Mouse (Mus musculus) MEL (cell line): ENCODE results near the gene Tsku. TPM values are rescaled to one million over a fixed set of nuclear protein-coding genes. Genes with fewer than 3 reads are reported as not detected.

Experiments
- DNase-seq: peaks from one replicate; pipeline ENCODE4 v3.0.0; 2011; ENCODE audit warnings: low read depth, low spot score
- H3K27ac ChIP-seq: 2 replicates; pipeline ENCODE4 v1.5.1; 2012; ENCODE audit warnings: low read depth, mild to moderate bottlenecking, control low read depth, low read length, moderate library complexity; ENCODE audit not compliant: control insufficient read depth
- H3K27me3 ChIP-seq, 2 experiments: fragments of 150-350 bp in 1 of 2; sonication (generic) in 1 of 2; 2 replicates each; pipeline ENCODE4 v1.6.1; 2012; ENCODE audit warnings: low read length in 2 of 2, mild to moderate bottlenecking in 2 of 2, improper control_type of control experiment in 1 of 2, moderate library complexity in 1 of 2; ENCODE audit not compliant: insufficient read depth in 2 of 2, control insufficient read depth in 1 of 2
- H3K36me3 ChIP-seq, 2 experiments: 2 replicates each; pipeline ENCODE4 v1.6.1; 2012 to 2014; ENCODE audit warnings: low read length in 2 of 2, improper control_type of control experiment in 1 of 2, inconsistent platforms in 1 of 2, mild to moderate bottlenecking in 1 of 2; ENCODE audit not compliant: insufficient read depth in 2 of 2, control insufficient read depth in 1 of 2
- H3K4me1 ChIP-seq, 2 experiments: fragments of 150-350 bp in 1 of 2; sonication (generic) in 1 of 2; 2 replicates each; pipeline ENCODE4 v1.6.1; 2012; ENCODE audit warnings: low read length in 2 of 2, improper control_type of control experiment in 1 of 2, mild to moderate bottlenecking in 1 of 2; ENCODE audit not compliant: insufficient read depth in 2 of 2, control insufficient read depth in 1 of 2
- H3K4me3 ChIP-seq, 2 experiments: fragments of 150-350 bp in 1 of 2; sonication (generic) in 1 of 2; 2 replicates each; pipeline ENCODE4 v1.5.1; 2012; ENCODE audit warnings: low read depth in 2 of 2, low read length in 2 of 2, mild to moderate bottlenecking in 2 of 2, moderate library complexity in 2 of 2, control low read depth in 1 of 2, improper control_type of control experiment in 1 of 2; ENCODE audit not compliant: control insufficient read depth in 1 of 2, insufficient read depth in 1 of 2
- H3K79me2 ChIP-seq: 2 replicates; pipeline ENCODE4 v1.6.1; 2012; ENCODE audit warnings: mild to moderate bottlenecking, low read length, moderate library complexity; ENCODE audit not compliant: control insufficient read depth, poor library complexity, insufficient read depth
- H3K9ac ChIP-seq: 2 replicates; pipeline ENCODE4 v1.6.1; 2012; ENCODE audit warnings: low read depth, mild to moderate bottlenecking, control low read depth, low read length, moderate library complexity; ENCODE audit not compliant: control insufficient read depth, poor library complexity, severe bottlenecking
- H3K9me3 ChIP-seq: fragments of 150-350 bp; sonication (generic); replicated peaks from 2 replicates; pipeline ENCODE4 v1.6.1; 2012; ENCODE audit warnings: mild to moderate bottlenecking, low read length, improper control_type of control experiment, moderate library complexity; ENCODE audit not compliant: insufficient read depth
- BHLHE40 ChIP-seq: IDR thresholded peaks from 2 replicates; pipeline ENCODE4 v1.6.1; 2012; ENCODE audit warnings: low read depth, mild to moderate bottlenecking, inconsistent platforms, low read length, improper control_type of control experiment, borderline replicate concordance
- CTCF ChIP-seq, 3 experiments: IDR thresholded peaks in 2 of 3; conservative IDR thresholded peaks in 1 of 3; 2 replicates each; pipeline ENCODE4 v1.5.1; 2011 to 2012; ENCODE audit warnings: low read length in 3 of 3, low read depth in 2 of 3, mild to moderate bottlenecking in 2 of 3, improper control_type of control experiment in 1 of 3, inconsistent platforms in 1 of 3, mixed read lengths in 1 of 3, moderate library complexity in 1 of 3; ENCODE audit not compliant: control insufficient read depth in 1 of 3, insufficient read depth in 1 of 3, poor library complexity in 1 of 3, severe bottlenecking in 1 of 3
- E2F4 ChIP-seq: IDR thresholded peaks from 2 replicates; pipeline ENCODE4 v1.6.1; 2011; ENCODE audit warnings: low read depth, low read length, improper control_type of control experiment, borderline replicate concordance
- ELF1 ChIP-seq: IDR thresholded peaks from 2 replicates; pipeline ENCODE4 v1.6.1; 2014; ENCODE audit warnings: low read depth, mild to moderate bottlenecking, inconsistent platforms, low read length, improper control_type of control experiment, moderate library complexity
- EP300 ChIP-seq, 2 experiments: IDR thresholded peaks; 2 replicates each; pipeline ENCODE4 v1.6.1; 2011; ENCODE audit warnings: improper control_type of control experiment in 2 of 2, low read length in 2 of 2, low read depth in 1 of 2, mild to moderate bottlenecking in 1 of 2
- ETS1 ChIP-seq: IDR thresholded peaks from 2 replicates; pipeline ENCODE4 v1.6.1; 2012; ENCODE audit warnings: low read depth, mild to moderate bottlenecking, inconsistent platforms, low read length, improper control_type of control experiment, moderate library complexity
- GABPA ChIP-seq: IDR thresholded peaks from 2 replicates; pipeline ENCODE4 v1.6.1; 2012; ENCODE audit warnings: low read depth, mild to moderate bottlenecking, inconsistent platforms, low read length, improper control_type of control experiment, moderate library complexity
- GATA1 ChIP-seq: IDR thresholded peaks from 2 replicates; pipeline ENCODE4 v1.6.1; 2011; ENCODE audit warnings: low read depth, low read length, improper control_type of control experiment
- JUND ChIP-seq: IDR thresholded peaks from 2 replicates; pipeline ENCODE4 v1.6.1; 2011; ENCODE audit warnings: low read depth, mild to moderate bottlenecking, improper control_type of control experiment, low read length
- KAT2A ChIP-seq: conservative IDR thresholded peaks from 2 replicates; pipeline ENCODE4 v1.6.1; 2012; ENCODE audit warnings: low read depth, low read length, improper control_type of control experiment, inconsistent platforms
- MAFK ChIP-seq: IDR thresholded peaks from 2 replicates; pipeline ENCODE4 v1.6.1; 2011; ENCODE audit warnings: low read depth, mild to moderate bottlenecking, low read length, improper control_type of control experiment, borderline replicate concordance
- MAZ ChIP-seq: IDR thresholded peaks from 2 replicates; pipeline ENCODE4 v1.6.1; 2012; ENCODE audit warnings: low read depth, mild to moderate bottlenecking, inconsistent platforms, low read length, improper control_type of control experiment
- MXI1 ChIP-seq: IDR thresholded peaks from 2 replicates; pipeline ENCODE4 v1.6.1; 2011; ENCODE audit warnings: mild to moderate bottlenecking, low read depth, low read length, improper control_type of control experiment
- MYB ChIP-seq: IDR thresholded peaks from 2 replicates; pipeline ENCODE4 v1.6.1; 2011; ENCODE audit warnings: mild to moderate bottlenecking, low read depth, low read length, improper control_type of control experiment
- MYC ChIP-seq: IDR thresholded peaks from 2 replicates; pipeline ENCODE4 v1.6.1; 2011; ENCODE audit warnings: low read depth, mild to moderate bottlenecking, low read length, improper control_type of control experiment, moderate library complexity
- POLR2AphosphoS5 ChIP-seq: IDR thresholded peaks from 2 replicates; pipeline ENCODE4 v1.6.1; 2012; ENCODE audit warnings: low read depth, borderline replicate concordance, mild to moderate bottlenecking, inconsistent platforms, low read length, moderate library complexity, mixed read lengths
- RAD21 ChIP-seq: IDR thresholded peaks from 2 replicates; pipeline ENCODE4 v1.6.1; 2011; ENCODE audit warnings: mild to moderate bottlenecking, low read depth, low read length, improper control_type of control experiment
- RCOR1 ChIP-seq: IDR thresholded peaks from 2 replicates; pipeline ENCODE4 v1.6.1; 2012; ENCODE audit warnings: low read depth, mild to moderate bottlenecking, inconsistent platforms, low read length, improper control_type of control experiment
- SIN3A ChIP-seq: IDR thresholded peaks from 2 replicates; pipeline ENCODE4 v1.6.1; 2012; ENCODE audit warnings: low read length, improper control_type of control experiment, inconsistent platforms
- TAL1 ChIP-seq: IDR thresholded peaks from 2 replicates; pipeline ENCODE4 v1.6.1; 2012; ENCODE audit warnings: mild to moderate bottlenecking, inconsistent platforms, low read length, moderate library complexity, mixed read lengths
- TCF12 ChIP-seq: IDR thresholded peaks from 2 replicates; pipeline ENCODE4 v1.6.1; 2014; ENCODE audit warnings: low read depth, mild to moderate bottlenecking, inconsistent platforms, low read length, improper control_type of control experiment, moderate library complexity
- polyA plus RNA-seq, 2 experiments: library from polyadenylated mRNA; stranded (reverse) in 1 of 2; unstranded in 1 of 2; fragments of >175 nt in 1 of 2; fragments of >200 nt in 1 of 2; gene quantifications; 2 replicates each; pipeline versions ENCODE4 v1.2.1 to v1.2.4; 2012; ENCODE audit warnings: low replicate concordance in 2 of 2, low read depth in 1 of 2; ENCODE audit not compliant: insufficient read length in 2 of 2, insufficient read depth in 1 of 2, missing spikeins in 1 of 2
- total RNA-seq: library from RNA; depleted of rRNA; stranded (reverse); fragments of 300-350 nt; gene quantifications from 2 replicates; pipeline ENCODE4 v1.2.3, GENCODE M21; 2012

The Tsku gene
- total and polyA plus RNA-seq, 3 experiments = 0.12 to 0.99 TPM; not detected in 1

DNA sequence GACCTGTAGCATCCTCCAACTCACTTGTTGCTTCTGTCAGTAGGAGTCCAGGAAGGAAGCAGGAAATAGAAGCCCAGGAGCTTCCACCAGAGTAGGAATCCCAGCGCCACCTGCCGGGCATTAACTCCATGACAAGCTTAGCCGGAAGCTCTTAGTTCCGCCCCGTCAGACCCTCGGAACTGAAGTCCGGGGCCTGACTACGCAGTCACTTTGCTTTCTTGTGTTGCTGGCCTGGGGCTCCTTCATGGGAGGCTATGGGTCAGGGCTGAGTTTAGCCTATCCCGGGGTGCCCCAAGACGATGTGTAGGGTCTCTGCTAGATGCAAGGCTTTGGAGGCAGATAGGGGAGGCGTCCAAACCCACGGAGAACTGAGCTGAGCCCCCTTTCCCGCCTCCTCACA lies 19.7 kb downstream of the Tsku start (continued):
- TF ChIP-seq TAL1 (no peak), RAD21 (peak; percentile 72)

DNA sequence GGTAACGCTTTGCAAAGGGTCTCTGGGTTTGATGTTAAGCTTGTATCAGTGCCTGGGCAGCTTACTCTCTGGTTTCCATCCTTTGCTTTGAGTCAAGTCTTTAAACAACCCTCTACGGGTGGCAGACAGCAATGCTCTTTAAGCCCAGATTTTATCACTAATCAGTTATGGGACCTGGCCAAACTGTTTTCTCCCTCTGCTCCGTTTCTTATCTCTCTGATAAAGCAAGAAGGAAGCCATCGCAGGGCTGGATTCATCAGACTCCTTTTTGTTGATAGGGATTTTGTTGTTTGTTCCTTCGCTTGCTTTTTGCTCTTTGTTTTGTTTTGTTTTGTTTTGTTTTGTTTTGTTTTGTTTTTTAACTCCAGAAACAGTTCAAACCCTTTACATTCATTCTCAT lies 20.8 kb downstream of the Tsku start:
- Histone ChIP-seq H3K9me3 (no peaks in the 10 kb centered on the region), H3K79me2 (no peaks in the 10 kb centered on the region), H3K9ac (no peak overlapping the region), H3K27me3 (no peaks in the 10 kb centered on the region), H3K4me1 (peaks cover 4 to 17% of the 10 kb centered on the region in 2 experiments), H3K4me3 (peak overlapping the region; percentile 1 to 41; a peak in 3 of 4 replicates), H3K36me3 (peaks cover 0 to 10% of the 10 kb centered on the region in 2 experiments; a peak in 2 of 4 replicates), H3K27ac (no peak overlapping the region)
- TF ChIP-seq BHLHE40 = no peak
- TF ChIP-seq MAFK = no peak
- TF ChIP-seq JUND = no peak
- no peak for TF ChIP-seq ETS1
- peak; percentile 73 for TF ChIP-seq GATA1
- TF ChIP-seq MYB = no peak
- TF ChIP-seq EP300 (IDR thresholded peaks at IDR 0.05; ENCODE audit: low read depth in 1 of 2, low read length in 2 of 2) = peak in 1 of 2 experiments; percentile 19; a peak in 1 of 4 replicates
- TF ChIP-seq KAT2A = no peak
- TF ChIP-seq MXI1 = no peak
- no peak for TF ChIP-seq MYC
- TF ChIP-seq MAZ = no peak
- TF ChIP-seq ELF1 = no peak
- no peak for TF ChIP-seq TCF12
- TF ChIP-seq CTCF (IDR thresholded peaks at IDR 0.05 in 2 of 3, conservative IDR thresholded peaks at IDR 0.05 in 1 of 3; ENCODE audit: control insufficient read depth in 1 of 3, insufficient read depth in 1 of 3, low read depth in 2 of 3, low read length in 3 of 3, poor library complexity in 1 of 3, severe bottlenecking in 1 of 3) = no peak
- no peak for TF ChIP-seq E2F4
- no peak for TF ChIP-seq SIN3A
- TF ChIP-seq RCOR1 = peak; percentile 53; the same call in 1 of the 2 replicates
- peak; percentile 12 for DNase-seq

DNA sequence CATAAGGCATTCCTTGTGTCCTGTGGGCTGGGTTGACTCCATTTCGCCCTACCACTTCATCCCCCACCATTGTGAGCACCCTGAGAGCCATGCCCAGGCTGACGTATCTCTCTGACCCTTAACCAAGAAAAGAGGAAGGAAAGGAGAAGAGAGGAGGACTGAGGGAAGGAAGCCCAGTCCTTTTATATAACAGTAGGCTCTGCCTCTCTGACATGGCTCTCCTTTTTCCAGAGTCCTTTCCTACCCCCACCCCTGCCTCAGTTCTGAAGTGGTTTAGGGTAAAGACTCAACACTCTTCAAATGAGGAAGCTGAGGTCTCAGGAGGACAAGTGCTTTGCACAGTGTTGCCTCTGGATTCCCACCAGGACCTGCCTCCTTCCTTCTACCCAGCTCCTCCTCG lies 27.1 kb downstream of the Tsku start:
- Histone ChIP-seq H3K79me2 (no peaks in the 10 kb centered on the region), H3K27ac (0 out of 2 replicates have a peak overlapping the region, but pooled peaks have one; percentile 5), H3K27me3 (no peaks in the 10 kb centered on the region), H3K4me3 (no peak overlapping the region), H3K9ac (0 out of 2 replicates have a peak overlapping the region, but pooled peaks have one; percentile 9), H3K9me3 (no peaks in the 10 kb centered on the region), H3K4me1 (peaks cover 9 to 32% of the 10 kb centered on the region in 2 experiments), H3K36me3 (peaks cover 0 to 20% of the 10 kb centered on the region in 2 experiments; a peak in 2 of 4 replicates)
- TF ChIP-seq EP300 (IDR thresholded peaks at IDR 0.05; ENCODE audit: low read depth in 1 of 2, low read length in 2 of 2) = peak in 1 of 2 experiments; percentile 62; a peak in 2 of 4 replicates
- no peak for TF ChIP-seq TAL1
- no peak for TF ChIP-seq TCF12
- TF ChIP-seq GABPA = no peak
- TF ChIP-seq POLR2AphosphoS5 = no peak
- peak; percentile 34; the same call in 1 of the 2 replicates for TF ChIP-seq GATA1
- DNase-seq = peak; percentile 64
